Mouse (Mus musculus) neural tube, embryonic 14.5 days (tissue): Measurements from ENCODE around the gene Abcd1. TPM values are rescaled to one million over a fixed set of nuclear protein-coding genes. Genes with fewer than 3 reads are reported as not detected.

Experiments used
- ATAC-seq: fragments of 200-750 bp; cut with Nextera tagmentation; 2 replicates; pipeline ENCODE4 v1.8.0; 2017; ENCODE audit warnings: low read depth, mild to moderate bottlenecking, moderate TSS enrichment, moderate library complexity
- H3K27ac ChIP-seq: fragments of 300-500 bp; sonication (generic); 2 replicates; pipeline ENCODE4 v1.5.1; 2014; ENCODE audit warnings: low read depth, mild to moderate bottlenecking, control low read depth, low read length, moderate library complexity, mixed read lengths
- H3K27me3 ChIP-seq: fragments of 300-500 bp; sonication (generic); 2 replicates; pipeline ENCODE4 v1.6.1; 2014; ENCODE audit warnings: low read length; ENCODE audit not compliant: control insufficient read depth, insufficient read depth
- H3K36me3 ChIP-seq: fragments of 300-500 bp; sonication (generic); 2 replicates; pipeline ENCODE4 v1.6.1; 2014; ENCODE audit warnings: low read length, mixed read lengths; ENCODE audit not compliant: control insufficient read depth, insufficient read depth
- H3K4me1 ChIP-seq: fragments of 300-500 bp; sonication (generic); 2 replicates; pipeline ENCODE4 v1.6.1; 2014; ENCODE audit warnings: low read length; ENCODE audit not compliant: control insufficient read depth, insufficient read depth
- H3K4me2 ChIP-seq: fragments of 300-500 bp; sonication (generic); 2 replicates; pipeline ENCODE4 v1.6.1; 2014; ENCODE audit warnings: mild to moderate bottlenecking, low read depth, low read length, control low read depth
- H3K4me3 ChIP-seq: fragments of 300-500 bp; sonication (generic); 2 replicates; pipeline ENCODE4 v1.5.1; 2014; ENCODE audit warnings: low read depth, low read length, control low read depth, mixed read lengths
- H3K9ac ChIP-seq: fragments of 300-500 bp; sonication (generic); replicated peaks from 2 replicates; pipeline ENCODE4 v1.6.1; 2014; ENCODE audit warnings: low read depth, mild to moderate bottlenecking, control low read depth, low read length, mixed read lengths
- H3K9me3 ChIP-seq: fragments of 300-500 bp; sonication (generic); 2 replicates; pipeline ENCODE4 v1.6.1; 2016; ENCODE audit warnings: low read length; ENCODE audit not compliant: control insufficient read depth
- WGBS: fragments of 180-500 bp; shearing (Covaris S2); extraction: QIAGEN DNeasy Blood & Tissue Kit; methylation state at CpG from one replicate; pipeline ENCODE4 v1.1.7; 2014; 5-methylcytosine and 5-hydroxymethylcytosine counted together
- polyA plus RNA-seq: library from polyadenylated mRNA; unstranded; fragments of >200 nt; fragmentation: Nextera tagmentation; extraction: Ambion mirVana; gene quantifications from 2 replicates; pipeline ENCODE4 v1.2.1, GENCODE M21; 2014

Abcd1 gene
- 9.2 and 10.2 TPM in 2 replicates for polyA plus RNA-seq

GRCm38 (mm10) chrX:73716109-73716661 is at the start of gene Abcd1, which contains the start of gene Bcap31:
Abcd1 (plus strand) TSS chrX:73716597.
Bcap31 (minus strand) TSS chrX:73716175.
- H3K4me1 ChIP-seq: peaks cover 17% of the 10 kb centered on the region
- H3K27me3 ChIP-seq: no peaks in the 10 kb centered on the region
- H3K9ac ChIP-seq: peak within 1 kb of the TSS; percentile 54
- WGBS: 17% methylated on average over 24 of the region's 45 CpGs
- ATAC-seq: peak; percentile 93
- H3K36me3 ChIP-seq: no peaks in the 10 kb centered on the region
- peak within 1 kb of the TSS; percentile 43 for H3K4me3 ChIP-seq
- peak within 1 kb of the TSS; percentile 64 for H3K27ac ChIP-seq
- peak within 1 kb of the TSS; percentile 57 for H3K4me2 ChIP-seq
- no peaks in the 10 kb centered on the region for H3K9me3 ChIP-seq

- 59% methylated on average over 4 of the region's 4 CpGs for WGBS
- H3K9me3 ChIP-seq: no peaks in the 10 kb centered on the region
- no peaks in the 10 kb centered on the region for H3K36me3 ChIP-seq
- peaks cover 7% of the 10 kb centered on the region; the same call in 1 of the 2 replicates for H3K4me1 ChIP-seq
- H3K9ac ChIP-seq: no peak overlapping the region
- peak; percentile 39; the same call in 1 of the 2 replicates for ATAC-seq
- no peak overlapping the region for H3K4me3 ChIP-seq
- no peak overlapping the region for H3K4me2 ChIP-seq
- no peak overlapping the region for H3K27ac ChIP-seq
- H3K27me3 ChIP-seq: no peaks in the 10 kb centered on the region
Observed at GRCm38 (mm10) chrX:73672031-73672431, 44.4 kb upstream of the Abcd1 start.

- H3K4me1 ChIP-seq: peaks cover 7% of the 10 kb centered on the region; the same call in 1 of the 2 replicates
- peak within 1 kb of the TSS; percentile 34; the same call in 1 of the 2 replicates for H3K27ac ChIP-seq
- H3K36me3 ChIP-seq: 0 out of 2 replicates have a peak, but pooled peaks cover 3% of the 10 kb centered on the region
- H3K4me3 ChIP-seq: peak within 1 kb of the TSS; percentile 50
- H3K27me3 ChIP-seq: no peaks in the 10 kb centered on the region
- peak; percentile 77 for ATAC-seq
- H3K4me2 ChIP-seq: peak within 1 kb of the TSS; percentile 57
- H3K9ac ChIP-seq: peak within 1 kb of the TSS; percentile 70
- 21% methylated on average over 46 of the region's 72 CpGs for WGBS
- no peaks in the 10 kb centered on the region for H3K9me3 ChIP-seq
Observed at GRCm38 (mm10) chrX:73672879-73673618, 43.3 kb upstream of the Abcd1 start, which contains the start of gene Slc6a8. Slc6a8 (plus strand) TSS chrX:73673150.

GRCm38 (mm10) chrX:73673619-73673967 is 42.8 kb upstream of the Abcd1 start:
- WGBS: 28% methylated on average over 17 of the region's 42 CpGs
- Histone ChIP-seq H3K36me3 (0 out of 2 replicates have a peak, but pooled peaks cover 3% of the 10 kb centered on the region), H3K4me3 (peak overlapping the region; percentile 50), H3K9me3 (no peaks in the 10 kb centered on the region), H3K27me3 (no peaks in the 10 kb centered on the region), H3K4me2 (peak overlapping the region; percentile 57), H3K27ac (peak overlapping the region; percentile 34; the same call in 1 of the 2 replicates), H3K4me1 (peaks cover 7% of the 10 kb centered on the region; the same call in 1 of the 2 replicates), H3K9ac (peak overlapping the region; percentile 70)
- peak; percentile 7 for ATAC-seq

GRCm38 (mm10) chrX:73673968-73674661 is 42.3 kb upstream of the Abcd1 start:
- Histone ChIP-seq H3K27ac (peak overlapping the region; percentile 34; the same call in 1 of the 2 replicates), H3K36me3 (0 out of 2 replicates have a peak, but pooled peaks cover 3% of the 10 kb centered on the region), H3K4me1 (peaks cover 7% of the 10 kb centered on the region; the same call in 1 of the 2 replicates), H3K9ac (peak overlapping the region; percentile 70), H3K4me2 (peak overlapping the region; percentile 57), H3K9me3 (no peaks in the 10 kb centered on the region), H3K27me3 (no peaks in the 10 kb centered on the region), H3K4me3 (peak overlapping the region; percentile 50)
- 28% methylated on average over 20 of the region's 20 CpGs for WGBS
- peak; percentile 21 for ATAC-seq

GRCm38 (mm10) chrX:73675231-73675630 is 41.2 kb upstream of the Abcd1 start:
- 60% methylated on average over 2 of the region's 2 CpGs for WGBS
- H3K27ac ChIP-seq: no peak overlapping the region
- no peak overlapping the region for H3K9ac ChIP-seq
- no peaks in the 10 kb centered on the region for H3K27me3 ChIP-seq
- H3K4me1 ChIP-seq: peaks cover 7% of the 10 kb centered on the region; the same call in 1 of the 2 replicates
- H3K9me3 ChIP-seq: no peaks in the 10 kb centered on the region
- 0 out of 2 replicates have a peak, but pooled peaks cover 3% of the 10 kb centered on the region for H3K36me3 ChIP-seq
- H3K4me2 ChIP-seq: peak overlapping the region; percentile 57
- H3K4me3 ChIP-seq: peak overlapping the region; percentile 50; the same call in 1 of the 2 replicates
- no peak for ATAC-seq

- Histone ChIP-seq H3K4me2 (no peak overlapping the region), H3K9ac (no peak overlapping the region), H3K4me1 (peaks cover 7% of the 10 kb centered on the region; the same call in 1 of the 2 replicates), H3K36me3 (0 out of 2 replicates have a peak, but pooled peaks cover 3% of the 10 kb centered on the region), H3K9me3 (no peaks in the 10 kb centered on the region), H3K4me3 (no peak overlapping the region), H3K27ac (no peak overlapping the region), H3K27me3 (no peaks in the 10 kb centered on the region)
- no peak for ATAC-seq
- 93% methylated on average over 4 of the region's 4 CpGs for WGBS
Observed at GRCm38 (mm10) chrX:73676668-73677067, 39.7 kb upstream of the Abcd1 start.

GRCm38 (mm10) chrX:73684156-73684555 is 32.2 kb upstream of the Abcd1 start:
- H3K36me3 ChIP-seq: no peaks in the 10 kb centered on the region
- H3K27me3 ChIP-seq: no peaks in the 10 kb centered on the region
- WGBS: 94% methylated on average over 2 of the region's 2 CpGs

More at GRCm38 (mm10) chrX:73684156-73684555, 32.2 kb upstream of the Abcd1 start:
- no peaks in the 10 kb centered on the region for H3K9me3 ChIP-seq
- no peak overlapping the region for H3K9ac ChIP-seq
- no peak overlapping the region for H3K27ac ChIP-seq
- H3K4me3 ChIP-seq: no peak overlapping the region
- no peaks in the 10 kb centered on the region for H3K4me1 ChIP-seq
- ATAC-seq: no peak
- no peak overlapping the region for H3K4me2 ChIP-seq
